Mouse (Mus musculus): Measurements from ENCODE around the gene Tff1. TPM values are rescaled to one million over a fixed set of nuclear protein-coding genes. Genes with fewer than 3 reads are reported as not detected.

The Tff1 gene
- total RNA-seq (2021) = not detected
- long read RNA-seq, experiment 1 = 0 reads
- long read RNA-seq, experiment 2 = 0 reads

DNA sequence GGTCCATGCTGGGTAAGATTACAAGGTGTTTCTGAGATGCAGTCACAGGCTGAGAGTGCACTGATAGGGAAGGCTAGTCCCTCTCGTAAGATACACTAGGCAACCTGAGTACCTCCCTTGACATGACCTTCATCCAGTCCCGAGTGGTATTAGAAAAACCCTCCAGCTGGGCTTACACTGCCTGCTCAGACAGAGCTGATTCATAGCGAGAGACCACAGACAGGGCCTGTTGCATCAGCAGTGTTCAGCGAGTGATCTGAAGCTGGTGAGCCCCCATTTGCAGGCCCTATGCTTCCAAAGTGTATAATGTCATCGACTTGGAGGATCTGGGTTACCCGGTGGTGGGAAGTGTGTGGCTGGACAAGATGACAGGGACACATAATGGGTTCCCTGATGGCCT is at the start of gene Tff1:
TSS of gene Tff1 (minus strand) at position 151 of the 400 bp plus-strand sequence.
- no peak for DNase-seq

DNA sequence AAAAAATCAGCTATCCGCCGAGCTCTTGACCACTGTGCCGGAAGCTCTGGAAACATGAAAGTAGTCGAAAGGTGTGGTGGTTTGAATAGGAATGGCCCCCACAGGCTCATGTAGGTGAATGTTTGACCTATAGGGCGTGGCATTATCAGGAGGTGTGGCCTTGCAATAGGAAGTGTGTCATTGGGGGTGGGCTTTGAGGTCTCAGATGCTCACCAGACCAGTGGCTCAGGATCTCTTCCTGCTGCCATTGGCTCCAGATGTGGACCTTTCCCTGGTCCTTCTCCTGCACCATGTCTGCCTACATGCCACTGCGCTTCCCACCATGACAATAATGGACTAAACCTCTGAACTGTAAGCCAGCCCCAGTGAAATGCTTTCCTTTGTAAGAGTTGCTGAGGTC is 46.8 kb upstream of the Tff1 start:
- no peak for DNase-seq

DNA sequence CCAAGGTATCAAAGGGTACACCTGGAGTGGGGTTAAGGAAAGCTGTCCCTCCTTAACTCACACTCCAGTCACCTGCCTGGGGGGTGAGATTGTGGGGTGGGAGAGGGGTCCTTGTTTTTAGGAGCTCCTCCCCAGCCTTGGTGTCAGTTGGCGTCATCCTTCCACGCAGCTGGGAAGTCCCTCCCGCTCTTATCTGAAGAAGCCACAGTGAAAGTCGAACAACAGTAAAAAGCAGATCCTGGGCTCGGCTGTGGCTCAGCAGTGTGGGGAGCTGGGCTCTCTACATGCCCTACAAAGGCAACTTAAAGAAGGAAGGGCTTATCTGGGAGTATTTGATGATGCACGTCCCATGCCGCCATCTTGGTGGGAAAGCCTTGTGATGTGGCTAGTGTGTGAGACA is 45.2 kb upstream of the Tff1 start:
- no peak for DNase-seq

DNA sequence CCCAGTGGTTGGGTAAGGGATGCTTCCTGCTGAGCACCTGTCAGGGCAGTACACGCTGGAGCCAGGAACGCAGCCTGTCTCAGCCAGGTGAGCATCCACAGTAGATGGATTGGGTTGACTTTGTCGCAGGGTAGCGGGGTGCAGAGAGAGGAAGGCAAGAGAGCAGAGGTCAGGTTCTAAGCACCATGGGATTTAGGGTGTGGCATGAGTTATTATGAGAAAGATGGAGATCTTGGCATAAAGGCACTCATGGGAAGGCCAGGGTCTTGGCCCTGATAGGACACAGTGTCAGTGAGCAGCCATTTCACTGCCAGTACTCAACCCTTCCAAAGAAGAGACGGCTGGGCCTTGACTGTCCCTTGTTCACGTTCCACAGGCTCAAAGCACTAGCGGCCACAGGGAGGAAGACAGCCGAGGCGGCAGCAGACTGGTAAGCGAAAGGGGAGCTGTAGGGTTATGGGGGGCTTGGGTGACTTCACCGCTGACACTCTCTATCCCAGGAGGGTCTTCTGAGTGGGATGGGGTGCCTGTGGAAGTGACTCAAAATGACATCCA is 44.4 kb upstream of the Tff1 start:
- DNase-seq = no peak

DNA sequence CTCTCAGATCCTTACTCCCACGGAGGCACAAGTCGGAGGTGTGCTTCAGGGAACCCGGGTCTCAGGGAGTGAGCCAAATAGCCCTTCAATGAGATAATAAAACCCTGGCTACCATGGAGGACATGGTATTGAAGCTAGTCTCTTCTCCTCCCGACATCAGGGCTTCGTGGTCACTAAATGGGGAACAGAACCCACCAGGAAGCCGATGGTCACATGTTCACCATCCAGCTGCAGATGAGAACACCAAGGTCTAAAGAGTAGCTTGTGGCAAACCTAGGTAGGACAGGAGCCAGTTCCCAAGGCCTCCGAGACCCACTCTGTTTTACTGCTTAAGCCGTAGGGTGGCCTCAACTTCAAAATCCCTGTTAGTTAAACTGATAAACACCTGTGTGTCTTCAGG is 43.6 kb upstream of the Tff1 start:
- no peak for DNase-seq

DNA sequence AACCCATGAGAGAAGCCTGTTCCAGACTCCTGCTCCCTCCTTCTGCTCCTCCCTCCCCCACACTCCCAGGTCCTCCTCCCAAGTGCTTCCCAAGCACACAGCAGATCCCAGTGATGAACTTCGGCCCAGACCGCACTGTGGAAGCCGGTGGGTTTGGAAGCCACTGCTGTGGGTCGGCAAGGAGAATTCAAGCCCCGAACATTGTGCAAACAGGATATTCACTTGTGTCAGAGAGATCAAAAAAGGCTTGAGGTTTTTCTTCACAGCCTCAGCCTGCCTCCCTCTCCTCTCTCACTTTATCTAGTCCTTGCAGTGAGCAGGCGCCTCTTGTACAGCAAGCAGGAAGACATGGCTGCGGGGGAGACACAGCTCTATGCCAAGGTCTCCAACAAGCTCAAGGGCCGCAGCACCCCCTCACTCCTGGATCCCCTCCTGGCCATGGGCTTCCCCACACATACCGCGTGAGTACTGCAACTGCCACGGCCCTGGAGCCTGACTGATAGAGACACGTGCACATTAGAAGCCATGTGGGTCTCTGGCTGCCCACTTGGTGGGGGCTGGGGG is 42.8 kb upstream of the Tff1 start, which contains the start of gene Ubash3a:
TSS of gene Ubash3a (plus strand) at position 103 of the 564 bp plus-strand sequence.
- DNase-seq = no peak

DNA sequence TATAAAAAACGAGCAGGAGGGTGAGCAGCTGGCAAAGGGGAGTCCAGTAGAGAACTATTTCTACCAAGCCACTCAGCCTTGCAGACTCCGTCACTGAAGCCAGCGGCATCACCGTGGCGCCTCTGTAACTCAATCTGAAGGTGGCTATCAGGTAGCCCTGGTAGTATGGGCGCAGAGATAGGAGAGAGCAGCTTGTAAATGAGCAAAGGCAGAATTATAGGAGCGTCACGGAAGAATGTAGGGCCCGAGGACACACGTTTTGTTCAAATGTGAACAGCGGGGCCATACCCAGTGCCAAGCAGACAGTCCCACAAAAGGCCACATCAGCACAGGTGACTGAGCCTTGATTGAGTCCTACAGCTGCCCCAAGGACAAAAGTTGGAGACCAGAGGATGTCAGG is 33.8 kb upstream of the Tff1 start, which contains the start of gene Tmprss3:
TSS of gene Tmprss3 (minus strand) at position 101 of the 400 bp plus-strand sequence.
- no peak for DNase-seq

DNA sequence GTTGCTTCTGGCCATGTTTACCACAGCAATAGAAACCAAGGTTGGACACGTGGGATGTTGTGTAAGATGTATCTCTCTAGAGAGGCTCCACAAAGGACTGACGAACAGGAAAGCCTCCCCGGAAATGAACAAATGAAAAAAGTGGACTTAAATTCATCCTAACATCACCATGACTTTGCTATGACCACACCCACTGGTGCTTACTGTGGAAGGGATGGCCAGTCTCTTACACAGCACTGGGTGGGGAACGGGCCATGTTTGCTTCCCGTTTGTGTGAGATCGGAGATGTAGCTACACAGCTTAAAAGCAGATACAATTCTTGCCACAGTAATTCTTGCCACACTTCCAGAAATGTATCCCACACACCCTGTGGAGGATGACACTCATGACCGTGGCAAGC is 31.2 kb upstream of the Tff1 start:
- no peak for DNase-seq

DNA sequence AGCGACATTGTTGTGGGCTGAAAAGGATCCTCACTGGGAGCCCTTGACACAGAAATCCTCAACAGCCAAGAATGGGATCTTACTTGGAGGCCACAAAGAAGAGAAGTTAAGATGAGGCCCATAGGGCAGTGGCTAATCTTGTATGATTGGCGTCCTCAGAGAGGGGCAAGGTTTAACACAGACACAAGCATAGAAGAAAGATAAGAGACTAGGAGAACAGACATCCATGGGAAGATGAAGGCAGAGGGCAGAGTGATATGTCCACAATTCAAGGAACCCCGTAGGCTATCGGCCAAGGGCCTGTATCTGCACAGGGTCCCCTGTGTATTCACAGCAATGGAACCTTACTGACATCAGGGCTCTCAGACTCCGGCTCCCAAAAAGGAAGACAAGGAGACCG is 30.1 kb upstream of the Tff1 start:
- DNase-seq = no peak

DNA sequence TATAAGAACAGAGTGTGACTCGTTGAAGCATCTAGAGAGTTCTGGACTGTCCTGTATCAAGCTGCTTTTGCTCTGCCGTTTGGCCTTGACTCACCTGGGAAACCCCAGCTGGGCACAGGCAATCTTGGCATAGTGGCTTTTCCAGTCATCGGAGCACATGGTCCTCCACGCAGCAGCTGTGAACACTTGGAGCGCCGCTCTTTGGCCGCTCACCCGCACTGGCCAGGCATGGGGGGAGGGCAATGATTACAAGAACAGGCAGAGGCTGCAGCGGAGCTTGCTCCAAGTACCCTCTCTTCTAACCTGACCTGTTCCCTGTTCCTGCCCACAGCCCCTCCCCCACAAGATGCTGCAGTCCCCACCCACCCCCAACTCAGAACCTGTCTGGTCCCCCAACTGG is 28.3 kb upstream of the Tff1 start:
- no peak for DNase-seq

DNA sequence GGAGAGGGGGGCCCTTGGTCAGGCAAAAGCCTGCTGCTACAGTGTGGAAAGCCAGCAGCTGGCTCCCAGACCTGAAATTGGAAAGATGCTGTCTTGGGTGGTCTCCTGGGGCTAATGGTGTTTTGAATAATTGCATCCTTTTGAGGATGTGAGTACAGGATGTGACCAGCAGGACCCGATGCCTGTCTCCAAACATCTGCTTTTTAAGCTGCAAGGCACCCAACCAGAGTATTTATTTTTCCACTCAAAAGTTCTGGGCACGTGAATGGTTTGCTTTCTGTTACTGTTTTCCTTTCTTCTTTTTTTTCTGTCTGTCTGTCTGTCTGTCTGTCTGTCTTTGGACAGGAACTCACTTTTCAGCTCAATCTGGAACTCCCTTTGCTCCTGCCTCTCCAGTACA is 27.6 kb upstream of the Tff1 start:
- no peak for DNase-seq

DNA sequence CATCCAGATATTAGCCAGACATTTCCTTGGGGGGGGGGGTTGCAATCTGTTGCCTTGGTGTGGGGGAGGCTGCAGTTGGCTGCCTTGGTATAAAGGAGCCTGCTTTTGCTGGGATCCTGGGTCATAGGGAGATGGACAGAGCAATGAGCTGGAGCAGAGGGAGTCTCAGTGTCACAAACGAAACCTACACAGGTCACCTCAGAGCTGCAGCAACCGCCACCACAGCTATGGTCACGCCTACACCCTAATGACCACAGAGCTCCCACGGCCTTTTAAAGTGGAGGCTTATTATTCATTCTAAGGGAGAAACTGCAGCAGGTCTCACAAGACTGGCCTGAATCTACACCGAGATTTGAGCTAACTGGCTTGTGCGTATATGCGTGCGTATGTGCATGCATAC is 26.7 kb upstream of the Tff1 start:
- no peak for DNase-seq

DNA sequence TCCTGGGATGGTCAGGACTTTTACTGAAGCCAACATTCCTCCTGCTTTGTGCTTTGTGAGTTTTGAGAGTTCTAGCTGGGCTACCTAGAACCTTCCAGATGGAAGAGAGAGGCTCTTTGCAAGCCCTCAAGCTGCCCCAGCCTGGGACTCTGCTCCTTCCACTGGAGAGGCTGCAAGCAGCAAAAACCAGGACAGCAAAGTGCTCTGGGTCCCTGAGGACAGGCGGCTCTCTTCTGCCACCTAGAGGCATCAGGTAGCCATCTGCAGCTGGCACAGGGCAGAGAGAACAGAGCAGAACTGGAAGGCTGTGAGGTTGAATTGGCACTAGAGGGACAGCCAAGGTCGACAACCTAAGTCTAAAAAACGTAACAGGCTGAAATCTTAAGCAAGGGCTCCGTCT is 22.3 kb upstream of the Tff1 start:
- peak; percentile 75 to 84 for DNase-seq

DNA sequence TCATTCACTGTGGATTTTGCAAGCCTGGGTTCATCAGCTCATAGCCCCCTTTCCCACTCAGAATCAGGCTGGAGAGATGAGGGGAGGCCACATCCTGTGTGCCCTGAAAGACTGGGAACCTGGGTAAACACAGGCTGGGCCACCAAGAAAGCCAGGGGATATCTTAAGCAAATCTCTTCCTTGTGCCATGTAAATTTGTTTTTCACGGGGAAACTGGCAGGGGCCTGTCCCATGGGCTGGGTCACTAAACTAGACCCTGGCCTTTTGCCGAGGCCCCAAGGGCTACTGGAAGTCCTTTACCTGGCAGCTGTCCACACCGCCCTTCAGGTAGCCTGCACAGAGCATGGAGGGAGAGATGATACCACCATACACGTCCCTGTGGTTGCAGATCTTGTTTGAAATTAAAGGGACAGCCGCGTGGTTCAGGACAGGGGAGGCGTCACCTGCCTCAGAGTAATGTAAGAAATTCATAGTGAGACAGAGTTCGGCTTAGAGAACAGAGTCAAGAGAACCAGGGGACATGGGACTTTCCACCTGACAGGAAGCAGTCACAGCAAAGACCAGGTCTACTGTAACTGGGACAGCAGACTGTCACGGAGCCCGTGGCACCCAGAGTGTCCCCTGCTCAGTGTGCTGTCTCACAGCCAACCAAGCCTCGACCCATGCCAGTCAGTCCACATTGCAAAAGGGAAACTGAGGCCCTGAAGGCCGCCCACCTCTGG is 19.4 kb upstream of the Tff1 start:
- no peak for DNase-seq

DNA sequence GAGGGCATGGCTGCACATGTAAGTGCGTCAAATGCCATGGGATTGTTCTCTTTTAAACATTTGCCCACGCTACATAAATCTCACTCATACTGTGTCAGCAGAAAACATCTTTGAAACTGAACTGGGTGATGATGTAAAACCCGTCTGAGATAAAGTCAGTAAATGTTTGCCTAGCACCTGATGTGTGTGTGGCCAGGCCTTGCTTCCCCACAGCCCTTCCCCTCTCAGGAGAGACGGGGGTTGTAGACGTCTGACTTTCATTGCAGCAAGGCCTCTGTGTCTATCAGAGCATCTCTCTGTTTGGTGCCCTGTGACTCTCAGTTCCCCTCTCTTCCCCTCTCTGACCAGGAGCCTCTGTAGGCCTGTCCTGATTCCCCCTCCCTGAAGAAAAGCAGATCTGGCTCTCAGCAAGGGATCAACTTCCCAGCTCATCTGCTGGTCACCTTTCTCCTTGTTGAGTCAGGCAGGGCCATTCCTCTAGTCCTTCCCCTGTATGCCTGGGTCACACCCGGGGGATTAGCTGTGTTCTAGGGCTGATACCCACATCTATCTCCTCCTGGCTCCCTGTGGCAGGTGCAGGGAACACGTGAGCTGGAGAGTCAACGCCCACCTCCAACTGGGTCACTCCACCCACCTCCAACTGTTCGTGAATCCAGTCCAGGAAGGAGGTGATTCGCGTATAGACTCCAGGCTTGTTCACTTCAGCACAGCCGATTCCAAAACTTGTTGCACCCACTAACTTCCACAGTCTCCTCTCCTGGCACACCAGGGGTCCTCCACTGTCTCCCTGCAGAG is 18.3 kb upstream of the Tff1 start:
- no peak for DNase-seq

DNA sequence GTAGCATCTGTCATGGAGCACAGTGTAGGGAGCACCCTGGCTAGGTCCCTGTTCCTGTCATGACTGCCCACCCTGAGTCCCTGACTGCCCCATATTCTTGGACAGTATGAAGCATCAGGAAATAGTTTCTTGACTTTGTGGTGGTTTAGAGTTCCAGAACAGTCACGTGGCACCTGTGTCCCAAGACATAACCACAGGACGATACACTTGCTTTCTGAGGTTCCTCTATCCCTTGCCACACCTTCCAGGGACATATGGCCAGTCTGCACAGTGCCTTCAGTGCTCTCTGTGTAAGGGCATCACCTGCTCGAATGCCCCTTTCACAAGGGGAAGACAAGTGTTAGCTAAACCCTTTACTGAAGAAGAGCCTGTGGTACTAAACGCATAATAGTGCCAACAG is 16.4 kb upstream of the Tff1 start:
- no peak for DNase-seq

DNA sequence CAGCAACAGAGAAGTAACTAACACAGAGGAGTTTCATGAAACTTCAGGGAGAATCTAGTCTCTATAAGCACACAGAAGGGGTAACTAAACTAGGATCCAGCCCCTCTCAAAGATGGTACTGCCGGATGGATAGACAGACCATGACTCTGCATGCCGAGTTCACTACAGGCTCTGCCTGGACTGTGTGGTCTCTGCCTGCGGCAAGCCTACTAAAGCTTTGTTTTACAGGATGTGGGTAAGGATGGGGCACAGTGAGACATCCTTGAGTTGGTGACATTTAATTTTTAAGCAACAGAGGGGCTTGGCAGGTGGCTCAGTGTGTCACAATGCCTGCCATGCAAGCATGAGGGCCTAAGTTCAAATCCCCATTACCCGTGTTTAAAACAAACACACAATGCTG is 11.2 kb upstream of the Tff1 start:
- no peak for DNase-seq

DNA sequence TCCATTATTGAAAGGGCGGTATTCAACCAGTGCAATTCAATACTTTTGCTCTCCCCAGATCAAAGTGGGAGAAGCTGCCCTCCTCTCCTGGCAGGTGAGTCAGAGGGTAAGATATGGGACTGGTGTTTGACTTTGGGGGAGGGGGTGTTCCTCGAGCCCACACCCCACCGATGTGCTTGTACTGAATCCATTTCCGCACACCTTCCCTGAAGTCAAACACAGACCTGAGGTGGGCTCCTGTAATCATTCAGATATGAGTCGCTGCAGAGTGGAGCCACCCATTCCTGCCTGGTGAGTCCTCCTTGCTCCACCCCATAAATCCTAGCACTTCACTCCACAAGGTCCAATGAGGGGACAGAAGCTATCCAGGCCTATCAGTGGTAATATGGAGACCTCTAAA is 4.7 kb upstream of the Tff1 start:
- DNase-seq = no peak

DNA sequence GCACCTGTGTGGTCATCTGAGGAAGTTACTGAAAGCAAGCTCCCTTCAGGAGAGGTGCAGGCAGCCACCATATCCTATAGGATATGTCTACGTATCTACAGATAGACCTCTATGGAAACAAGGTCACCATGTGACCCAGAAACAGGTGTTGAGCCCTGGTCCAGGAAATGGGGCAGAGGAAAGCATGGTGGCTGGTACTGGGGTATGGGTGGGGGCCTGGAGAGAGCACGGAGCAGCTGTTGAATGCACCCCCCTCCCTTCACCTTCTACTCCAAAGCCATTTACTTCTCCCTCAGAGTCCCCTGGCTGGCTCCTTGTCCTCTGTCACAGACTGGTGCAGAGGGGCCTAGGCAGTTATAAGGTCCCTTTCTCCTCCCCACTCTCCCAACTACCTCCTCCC is 1.3 kb downstream of the Tff1 start:
- DNase-seq = no peak

DNA sequence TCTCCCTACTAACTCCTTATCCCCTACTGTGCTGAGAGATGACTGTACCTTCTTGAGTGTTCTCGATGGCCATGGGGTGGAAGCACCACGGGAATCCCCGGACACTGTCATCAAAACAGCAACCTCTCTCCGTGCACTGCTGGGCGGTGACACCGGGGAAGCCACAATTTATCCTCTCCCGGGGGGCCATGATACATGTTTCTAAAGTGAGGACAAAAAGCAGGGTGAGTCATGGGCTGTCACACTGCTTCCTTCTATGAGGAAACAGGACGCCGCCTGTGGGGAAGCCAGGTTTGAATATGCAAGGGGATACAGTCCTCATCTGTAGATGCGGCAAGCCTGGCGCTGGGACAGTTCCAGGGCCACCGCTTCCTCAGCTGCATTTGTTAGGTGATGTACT is 2.5 kb downstream of the Tff1 start:
- DNase-seq = no peak

DNA sequence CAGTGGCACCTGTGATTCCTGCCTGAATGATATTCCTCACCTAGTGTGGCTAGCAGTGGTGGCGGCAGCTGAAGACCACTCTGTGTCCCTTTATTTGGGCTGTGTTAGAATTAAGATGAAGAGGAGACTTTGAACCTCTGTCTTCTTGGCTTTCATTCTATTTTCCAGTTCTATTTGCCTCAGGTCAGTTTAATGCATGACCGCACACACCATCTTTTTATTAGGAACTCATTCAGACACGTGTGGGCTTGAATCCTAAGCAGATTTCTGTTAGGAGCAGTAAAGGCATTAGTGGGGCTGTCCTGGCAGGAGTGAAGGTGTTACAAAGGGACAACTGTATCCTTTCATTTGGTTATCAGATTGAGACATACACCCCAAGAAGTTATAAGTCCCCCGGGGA is 4.8 kb downstream of the Tff1 start:
- DNase-seq = no peak

DNA sequence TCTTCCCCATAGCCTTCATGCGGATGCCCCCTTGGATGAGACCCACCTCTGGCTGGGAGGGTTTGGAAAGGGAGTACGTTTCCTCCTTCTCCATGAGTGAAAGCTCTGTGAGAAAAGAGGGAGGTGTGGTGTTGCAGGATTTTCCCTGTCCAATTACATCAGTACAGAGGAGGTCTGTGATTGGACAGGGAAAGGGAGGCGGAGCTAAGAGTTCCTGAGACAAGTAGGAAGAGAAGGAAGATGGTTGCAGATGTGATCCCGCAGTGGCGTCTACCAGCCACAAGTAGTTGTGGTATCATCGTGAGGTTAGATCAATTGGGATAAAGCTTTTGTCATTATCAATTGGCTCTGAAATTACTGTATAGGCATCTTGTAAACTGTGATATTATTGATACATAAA is 7.2 kb downstream of the Tff1 start:
- no peak for DNase-seq

DNA sequence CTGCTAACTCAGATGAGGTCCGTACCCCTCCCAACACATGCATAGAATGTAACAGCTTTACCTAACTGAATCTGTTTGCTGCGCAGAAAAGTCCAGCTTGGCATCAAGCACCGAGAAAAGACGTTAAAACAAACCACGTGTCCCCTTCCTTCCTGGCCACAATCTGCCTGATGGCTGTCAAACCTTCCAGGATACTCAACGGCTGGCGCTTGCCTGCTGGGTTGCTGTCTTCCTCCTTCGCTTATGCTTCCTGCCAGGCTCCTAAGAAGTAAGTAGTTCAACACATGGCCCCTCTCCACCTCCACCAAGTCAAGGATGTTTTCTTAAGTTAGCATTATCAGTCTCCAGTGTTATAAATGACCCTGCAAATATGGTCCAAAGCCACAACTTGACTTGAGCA is 11.3 kb downstream of the Tff1 start:
- no peak for DNase-seq
